Mouse (Mus musculus): Measurements from ENCODE around the gene Sp4.

- TF ChIP-seq CTCF (IDR thresholded peaks at IDR 0.05; ENCODE audit: insufficient read depth, low read length) (no peak), POLR2A (IDR thresholded peaks at IDR 0.05; ENCODE audit: borderline replicate concordance, extremely low read depth, low read depth, low read length) (peak; percentile 44; the same call in 1 of the 2 replicates)
Measured at GRCm38 (mm10) chr12:118198386-118199093, 102.7 kb downstream of the Sp4 start, which contains the start of gene Dnah11.
